Mouse (Mus musculus) kidney, postnatal 0 days (tissue): ENCODE results near the gene Apol7e. TPM values are rescaled to one million over a fixed set of nuclear protein-coding genes. Genes with fewer than 3 reads are reported as not detected.

Experiments
- ATAC-seq: fragments of 200-750 bp; cut with Nextera tagmentation; replicated peaks from 2 replicates; pipeline ENCODE4 v1.8.0; 2017; ENCODE audit warnings: low read depth, moderate number of reproducible peaks, moderate TSS enrichment, moderate library complexity; ENCODE audit not compliant: low FRiP score
- DNase-seq: peaks from one replicate; pipeline ENCODE4 v3.0.0-alpha.2; 2016; ENCODE audit warnings: low spot score
- H3K27ac ChIP-seq: fragments of 300-500 bp; sonication (generic); 2 replicates; pipeline ENCODE4 v1.5.1; 2014; ENCODE audit warnings: mild to moderate bottlenecking
- H3K27me3 ChIP-seq: fragments of 300-500 bp; sonication (generic); 2 replicates; pipeline ENCODE4 v1.6.1; 2014; ENCODE audit warnings: low read length, mixed read lengths; ENCODE audit not compliant: insufficient read depth
- H3K36me3 ChIP-seq: fragments of 300-500 bp; sonication (generic); 2 replicates; pipeline ENCODE4 v1.6.1; 2014; ENCODE audit warnings: low read length, mixed read lengths; ENCODE audit not compliant: insufficient read depth
- H3K4me1 ChIP-seq: fragments of 300-500 bp; sonication (generic); replicated peaks from 2 replicates; pipeline ENCODE4 v1.6.1; 2014; ENCODE audit warnings: antibody characterized with exemption, low read length, mixed read lengths; ENCODE audit not compliant: insufficient read depth
- H3K4me2 ChIP-seq: fragments of 300-500 bp; sonication (generic); 2 replicates; pipeline ENCODE4 v1.6.1; 2014; ENCODE audit warnings: mild to moderate bottlenecking, low read length, moderate library complexity, mixed read lengths
- H3K4me3 ChIP-seq: fragments of 300-500 bp; sonication (generic); replicated peaks from 2 replicates; pipeline ENCODE4 v1.5.1; 2014; ENCODE audit warnings: low read depth, low read length
- H3K9ac ChIP-seq: fragments of 300-500 bp; sonication (generic); 2 replicates; pipeline ENCODE4 v1.6.1; 2014; ENCODE audit warnings: low read depth, low read length
- H3K9me3 ChIP-seq: fragments of 300-500 bp; sonication (generic); replicated peaks from 2 replicates; pipeline ENCODE4 v1.6.1; 2016; ENCODE audit warnings: low read length, inconsistent platforms, mixed read lengths
- CTCF ChIP-seq: IDR thresholded peaks from 2 replicates; pipeline ENCODE4 v1.5.1; 2016; ENCODE audit warnings: antibody characterized with exemption, low read depth, mild to moderate bottlenecking, moderate library complexity
- WGBS: fragments of 180-500 bp; shearing (Covaris S2); extraction: QIAGEN DNeasy Blood & Tissue Kit; methylation state at CpG from one replicate; pipeline ENCODE4 v1.1.7; 2014; 5-methylcytosine and 5-hydroxymethylcytosine counted together
- polyA plus RNA-seq: library from polyadenylated mRNA; unstranded; fragments of >200 nt; fragmentation: Nextera tagmentation; extraction: Ambion mirVana; gene quantifications from 2 replicates; pipeline ENCODE4 v1.2.1, GENCODE M21; 2015

Apol7e gene
- polyA plus RNA-seq, 1 experiment from 2014 or later = not detected

GRCm38 (mm10) chr15:77766981-77767380 lies 68.3 kb downstream of the Apol7e start:
- ATAC-seq = no peak

More at GRCm38 (mm10) chr15:77766981-77767380, 68.3 kb downstream of the Apol7e start:
- no peak overlapping the region for H3K4me2 ChIP-seq
- no peak overlapping the region for H3K4me3 ChIP-seq
- 89% methylated on average over 11 of the region's 11 CpGs for WGBS
- no peak for TF ChIP-seq CTCF
- no peaks in the 10 kb centered on the region for H3K27me3 ChIP-seq
- H3K9ac ChIP-seq = no peak overlapping the region
- H3K36me3 ChIP-seq = peaks cover 97% of the 10 kb centered on the region
- H3K27ac ChIP-seq = no peak overlapping the region
- H3K9me3 ChIP-seq = no peaks in the 10 kb centered on the region
- H3K4me1 ChIP-seq = no peaks in the 10 kb centered on the region
- DNase-seq = no peak

Other genes with a start within 250 kb of the Apol7e start
- gene Apol10a, start 221.8 kb upstream of the Apol7e start, polyA plus RNA-seq = 0.11 TPM in 1 of 2 replicates, not detected in the other
- not detected in 2 replicates for gene Apol11a, start 190.6 kb upstream of the Apol7e start, polyA plus RNA-seq
- gene Apol7c, start 165.5 kb upstream of the Apol7e start, polyA plus RNA-seq = not detected in 2 replicates
- not detected in 2 replicates for gene 1700025B11Rik, start 137.0 kb upstream of the Apol7e start, polyA plus RNA-seq
- gene Apol10b, start 102.7 kb upstream of the Apol7e start, polyA plus RNA-seq = 0.12 and 0.24 TPM in 2 replicates
- not detected in 2 replicates for gene Gm36245, start 99.6 kb upstream of the Apol7e start, polyA plus RNA-seq
- not detected in 2 replicates for gene Apol11b, start 55.6 kb upstream of the Apol7e start, polyA plus RNA-seq
- 0.14 and 0.15 TPM in 2 replicates for gene Apol9b, start 30.2 kb downstream of the Apol7e start, polyA plus RNA-seq
- not detected in 2 replicates for gene Apol8, start 58.1 kb downstream of the Apol7e start, polyA plus RNA-seq
- 52.9 and 57.2 TPM in 2 replicates for gene Myh9, start 143.3 kb downstream of the Apol7e start, polyA plus RNA-seq
- 245 and 253 TPM in 2 replicates for gene Txn2, start 230.1 kb downstream of the Apol7e start, polyA plus RNA-seq